Mouse (Mus musculus) brain, adult 2 months (tissue): ENCODE results near the gene Rras2.

Experiments used
- DNase-seq: peaks from one replicate; pipeline ENCODE4 v3.0.0; 2011; ENCODE audit warnings: low read depth, low spot score

Gene Rras2

GRCm38 (mm10) chr7:114071851-114072616, 45.5 kb downstream of the Rras2 start:
- DNase-seq: peak; percentile 74

GRCm38 (mm10) chr7:114071395-114071794, 46.2 kb downstream of the Rras2 start:
- no peak for DNase-seq

GRCm38 (mm10) chr7:114070458-114070840, 47.1 kb downstream of the Rras2 start:
- no peak for DNase-seq

GRCm38 (mm10) chr7:114069726-114070457, 47.7 kb downstream of the Rras2 start:
- DNase-seq: no peak

GRCm38 (mm10) chr7:114068956-114069533, 48.5 kb downstream of the Rras2 start:
- no peak for DNase-seq

- peak; percentile 91 for DNase-seq
Measured at GRCm38 (mm10) chr7:114066529-114067178, 50.9 kb downstream of the Rras2 start.

GRCm38 (mm10) chr7:114065407-114066185, 52.0 kb downstream of the Rras2 start:
- DNase-seq: no peak

GRCm38 (mm10) chr7:114063966-114064365, 53.6 kb downstream of the Rras2 start:
- no peak for DNase-seq

- peak; percentile 75 for DNase-seq
Measured at GRCm38 (mm10) chr7:114063534-114063933, 54.0 kb downstream of the Rras2 start.

- DNase-seq: peak; percentile 32
Measured at GRCm38 (mm10) chr7:114062451-114062850, 55.1 kb downstream of the Rras2 start.

- no peak for DNase-seq
Measured at GRCm38 (mm10) chr7:114060445-114060844, 57.1 kb downstream of the Rras2 start.

GRCm38 (mm10) chr7:114058927-114059441, 58.6 kb downstream of the Rras2 start:
- no peak for DNase-seq

- DNase-seq: no peak
Measured at GRCm38 (mm10) chr7:114058166-114058565, 59.4 kb downstream of the Rras2 start.

GRCm38 (mm10) chr7:114053720-114054119, 63.9 kb downstream of the Rras2 start:
- DNase-seq: no peak

- DNase-seq: no peak
Measured at GRCm38 (mm10) chr7:114045814-114046213, 71.8 kb downstream of the Rras2 start.

- DNase-seq: no peak
Measured at GRCm38 (mm10) chr7:114043929-114044549, 73.5 kb downstream of the Rras2 start.

- DNase-seq: no peak
Measured at GRCm38 (mm10) chr7:114042973-114043928, 74.3 kb downstream of the Rras2 start.

- DNase-seq: peak; percentile 44
Measured at GRCm38 (mm10) chr7:114041349-114041748, 76.2 kb downstream of the Rras2 start.

- DNase-seq: peak; percentile 67
Measured at GRCm38 (mm10) chr7:114037237-114037636, 80.3 kb downstream of the Rras2 start.
